Comparison of ENCODE assay signal across 10 mouse cellular contexts in the genomic region with DNA sequence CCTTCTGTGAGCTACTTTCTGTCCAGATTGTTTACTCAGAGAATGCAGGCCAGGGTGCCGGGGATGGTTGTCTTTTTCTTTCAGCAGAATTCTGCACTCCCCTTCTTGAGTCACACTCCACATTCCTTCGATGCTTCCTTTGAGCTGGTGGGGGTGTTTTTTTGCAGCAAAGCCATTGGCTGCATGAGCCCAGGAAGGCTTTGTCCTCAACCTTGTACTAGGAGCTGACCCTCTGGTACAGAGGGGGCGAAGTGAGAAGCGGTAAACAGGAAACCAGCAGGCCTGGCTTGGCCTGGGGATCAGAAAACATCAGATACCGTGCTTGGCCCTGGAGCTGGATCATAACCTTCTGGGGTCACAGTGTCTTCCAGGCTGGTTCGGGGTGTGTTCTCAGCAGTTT.
A peak's percentile ranks its signal among the peaks of the same experiment; 100 is the strongest.
DNase-seq lines count a peak whose midpoint lies in the region; ATAC-seq and TF ChIP-seq lines count a peak whose summit lies in the region.
"Had no signal": no experiment of that assay in that cellular context is flagged by ENCODE, and none has a peak within 500 bp of the region (broad histone marks: within the 10 kb centered on the region; RNA-seq: fewer than 3 reads in every experiment).

No protein-coding gene starts in this region.

- no peak overlapping the region for H3K4me2 ChIP-seq in hindbrain, postnatal 0 days (ENCODE audit: low read depth, low read length)
- H3K4me2 ChIP-seq: embryonic facial prominence, embryonic 15.5 days had no signal

- H3K9me3 ChIP-seq in limb, embryonic 10.5 days (replicated peaks): no peaks in the 10 kb centered on the region
- no peaks in the 10 kb centered on the region for H3K9me3 ChIP-seq in hindbrain, postnatal 0 days (ENCODE audit: low read length)
- H3K9me3 ChIP-seq: embryonic facial prominence, embryonic 15.5 days had no signal

- intact Hi-C loops in heart, postnatal 14 days (cut with DNase I): no loop called here

- ATAC-seq in megakaryocyte progenitor cell, adult 5-6 weeks (replicated peaks; ENCODE audit: poor library complexity): no peak
- no peak for ATAC-seq in hindbrain, postnatal 0 days

- no peaks in the 10 kb centered on the region for H3K36me3 ChIP-seq in liver, adult 2 months (ENCODE audit: control insufficient read depth, insufficient read depth, low read length)
- H3K36me3 ChIP-seq in limb, embryonic 10.5 days: no peaks in the 10 kb centered on the region
- no peaks in the 10 kb centered on the region for H3K36me3 ChIP-seq in hindbrain, postnatal 0 days (ENCODE audit: insufficient read depth, low read length)
- H3K36me3 ChIP-seq: embryonic facial prominence, embryonic 15.5 days had no signal

- TF ChIP-seq CTCF in liver, adult 2 months (IDR thresholded peaks at IDR 0.05; ENCODE audit: low read depth, low read length): no peak
- no peak for TF ChIP-seq CTCF in hindbrain, postnatal 0 days (IDR thresholded peaks at IDR 0.05; ENCODE audit: low read depth)

- H3K79me2 ChIP-seq in liver, adult 2 months (ENCODE audit: control insufficient read depth, insufficient read depth, low read length): no peaks in the 10 kb centered on the region

- no peak overlapping the region; the same call in 1 of the 2 replicates for H3K27ac ChIP-seq in liver, adult 2 months (replicated peaks; ENCODE audit: insufficient read depth, low read depth, low read length)
- H3K27ac ChIP-seq in limb, embryonic 10.5 days: peak overlapping the region; percentile 50
- H3K27ac ChIP-seq in hindbrain, postnatal 0 days: no peak overlapping the region
- H3K27ac ChIP-seq: embryonic facial prominence, embryonic 15.5 days; liver, embryonic 14.5 days had no signal

- H3K4me3 ChIP-seq in liver, adult 2 months (ENCODE audit: insufficient read depth, low read depth, low read length): no peak overlapping the region
- no peak overlapping the region for H3K4me3 ChIP-seq in limb, embryonic 10.5 days
- H3K4me3 ChIP-seq in hindbrain, postnatal 0 days (ENCODE audit: low read length): no peak overlapping the region
- H3K4me3 ChIP-seq: embryonic facial prominence, embryonic 15.5 days; myocyte had no signal

- peak; percentile 23 for DNase-seq in liver, adult 2 months (ENCODE audit: extremely low read depth, low read depth, low spot score)
- no peak for DNase-seq in liver
- peak; percentile 10 to 11 for DNase-seq in heart, postnatal 14 days
- no peak for DNase-seq in limb, embryonic 10.5 days (ENCODE audit: low spot score)
- peak; percentile 49 for DNase-seq in testis, postnatal 10 days (ENCODE audit: low spot score)
- no peak for DNase-seq in hindbrain, postnatal 0 days (ENCODE audit: low spot score)

- no peaks in the 10 kb centered on the region for H3K4me1 ChIP-seq in liver, adult 2 months (ENCODE audit: control insufficient read depth, insufficient read depth, low read length)
- H3K4me1 ChIP-seq in limb, embryonic 10.5 days: peaks cover 20% of the 10 kb centered on the region
- no peaks in the 10 kb centered on the region for H3K4me1 ChIP-seq in hindbrain, postnatal 0 days (ENCODE audit: insufficient read depth, low read length)

- WGBS in liver, adult 2 months: 59% methylated on average over 6 of the region's 6 CpGs
- WGBS in limb, embryonic 10.5 days: 40% methylated on average over 6 of the region's 6 CpGs
- WGBS in hindbrain, postnatal 0 days: 70% methylated on average over 6 of the region's 6 CpGs

- H3K27me3 ChIP-seq in liver, adult 2 months (ENCODE audit: control insufficient read depth, insufficient read depth, low read length): no peaks in the 10 kb centered on the region
- no peaks in the 10 kb centered on the region for H3K27me3 ChIP-seq in limb, embryonic 10.5 days (ENCODE audit: low read depth, poor library complexity, severe bottlenecking)
- H3K27me3 ChIP-seq in hindbrain, postnatal 0 days (ENCODE audit: insufficient read depth, low read length): no peaks in the 10 kb centered on the region
- H3K27me3 ChIP-seq: embryonic facial prominence, embryonic 15.5 days had no signal

- no peak for TF ChIP-seq POLR2A in liver, adult 2 months (IDR thresholded peaks at IDR 0.05; ENCODE audit: extremely low read depth, insufficient read depth, low read length)

- H3K9ac ChIP-seq in liver, adult 2 months (ENCODE audit: low read depth, low read length): no peak overlapping the region
- H3K9ac ChIP-seq in hindbrain, postnatal 0 days (replicated peaks; ENCODE audit: low read length): no peak overlapping the region
- H3K9ac ChIP-seq: embryonic facial prominence, embryonic 15.5 days; liver, embryonic 14.5 days had no signal

Comparison
In these comparisons a context has a peak if more than half of its experiments do, and no peak if none do; other contexts are left out.
1. DNase-seq: peak in liver, adult 2 months (single experiment), heart, postnatal 14 days (2 of 2) and testis, postnatal 10 days (single experiment); none in liver (single experiment), limb, embryonic 10.5 days (single experiment) and hindbrain, postnatal 0 days (single experiment).